Mouse (Mus musculus) forebrain, postnatal 0 days (tissue): ENCODE data around the gene Ankdd1b. TPM values are rescaled to one million over a fixed set of nuclear protein-coding genes. Genes with fewer than 3 reads are reported as not detected.

Experiments
- ATAC-seq: fragments of 200-750 bp; cut with Nextera tagmentation; 2 replicates; pipeline ENCODE4 v1.8.0; 2017; ENCODE audit warnings: mild to moderate bottlenecking, moderate library complexity
- DNase-seq: peaks from one replicate; pipeline ENCODE4 v3.0.0-alpha.2; 2015
- H3K27ac ChIP-seq: fragments of 300-500 bp; sonication (generic); 2 replicates; pipeline ENCODE4 v1.5.1; 2014; ENCODE audit warnings: low read depth, mild to moderate bottlenecking, antibody characterized with exemption, low read length, moderate library complexity, mixed read lengths
- H3K27me3 ChIP-seq: fragments of 300-500 bp; sonication (generic); 2 replicates; pipeline ENCODE4 v1.6.1; 2014; ENCODE audit warnings: mild to moderate bottlenecking, low read length, mixed read lengths; ENCODE audit not compliant: insufficient read depth
- H3K36me3 ChIP-seq: fragments of 300-500 bp; sonication (generic); 2 replicates; pipeline ENCODE4 v1.6.1; 2014; ENCODE audit warnings: mild to moderate bottlenecking, moderate library complexity; ENCODE audit not compliant: insufficient read depth
- H3K4me1 ChIP-seq: fragments of 300-500 bp; sonication (generic); 2 replicates; pipeline ENCODE4 v1.6.1; 2014; ENCODE audit warnings: antibody characterized with exemption; ENCODE audit not compliant: insufficient read depth
- H3K4me2 ChIP-seq: fragments of 300-500 bp; sonication (generic); 2 replicates; pipeline ENCODE4 v1.6.1; 2014; ENCODE audit warnings: low read depth, mild to moderate bottlenecking, moderate library complexity
- H3K4me3 ChIP-seq: fragments of 300-500 bp; sonication (generic); 2 replicates; pipeline ENCODE4 v1.5.1; 2014; ENCODE audit warnings: low read depth, low read length, mixed read lengths
- H3K9ac ChIP-seq: fragments of 300-500 bp; sonication (generic); 2 replicates; pipeline ENCODE4 v1.6.1; 2014; ENCODE audit warnings: mild to moderate bottlenecking
- H3K9me3 ChIP-seq: fragments of 300-500 bp; sonication (generic); 2 replicates; pipeline ENCODE4 v1.6.1; 2016; ENCODE audit warnings: low read length
- CTCF ChIP-seq: sonication (generic); IDR thresholded peaks from 2 replicates; pipeline ENCODE4 v1.5.1; 2016; ENCODE audit warnings: antibody characterized with exemption, control low read depth, low read depth
- WGBS: fragments of 180-500 bp; shearing (Covaris S2); extraction: QIAGEN DNeasy Blood & Tissue Kit; methylation state at CpG from one replicate; pipeline ENCODE4 v1.1.7; 2014; 5-methylcytosine and 5-hydroxymethylcytosine counted together
- polyA plus RNA-seq: library from polyadenylated mRNA; unstranded; fragments of >200 nt; fragmentation: Nextera tagmentation; extraction: Ambion mirVana; gene quantifications from 2 replicates; pipeline ENCODE4 v1.2.1, GENCODE M21; 2015
- total RNA-seq: library from RNA; depleted of rRNA; stranded (reverse); fragments of >200 nt; gene quantifications from 2 replicates; pipeline ENCODE4 v1.2.3, GENCODE M21; 2014

Ankdd1b gene
- total and polyA plus RNA-seq, 2 experiments from 2014 or later = not detected

DNA sequence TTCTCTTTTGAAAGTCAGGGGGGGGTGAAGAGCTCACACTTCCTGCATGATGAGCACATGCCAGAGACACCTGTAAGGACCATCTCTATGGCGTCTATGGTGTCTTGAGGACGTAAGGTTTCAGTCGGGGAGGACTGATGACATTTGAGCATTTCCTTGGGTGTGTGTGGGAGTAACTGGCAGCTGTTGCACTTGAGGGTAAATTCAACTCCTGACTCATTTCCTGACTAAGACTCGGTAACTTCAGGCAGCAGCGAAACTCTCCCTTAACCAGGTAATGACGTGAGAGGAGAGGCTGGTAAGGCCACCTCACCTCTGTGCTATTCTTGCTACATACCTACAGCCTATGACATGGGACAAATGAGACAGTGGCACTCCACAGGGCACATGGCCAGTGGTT is 16.2 kb upstream of the Ankdd1b start:
- H3K36me3 ChIP-seq = peaks cover 13% of the 10 kb centered on the region; the same call in 1 of the 2 replicates
- H3K4me3 ChIP-seq = no peak overlapping the region
- H3K4me1 ChIP-seq = no peaks in the 10 kb centered on the region
- H3K4me2 ChIP-seq = no peak overlapping the region
- no peak overlapping the region for H3K9ac ChIP-seq
- 89% methylated on average over 6 of the region's 6 CpGs for WGBS
- ATAC-seq (no peak), DNase-seq (no peak)
- no peak overlapping the region for H3K27ac ChIP-seq
- H3K9me3 ChIP-seq = no peaks in the 10 kb centered on the region
- TF ChIP-seq CTCF = no peak
- no peaks in the 10 kb centered on the region for H3K27me3 ChIP-seq

- Histone ChIP-seq H3K4me2 (no peak overlapping the region), H3K27ac (no peak overlapping the region), H3K9ac (no peak overlapping the region), H3K27me3 (no peaks in the 10 kb centered on the region), H3K4me3 (no peak overlapping the region), H3K9me3 (no peaks in the 10 kb centered on the region), H3K36me3 (0 out of 2 replicates have a peak, but pooled peaks cover 4% of the 10 kb centered on the region), H3K4me1 (no peaks in the 10 kb centered on the region)
- no peak for DNase-seq
- no peak for ATAC-seq
- 93% methylated on average over 1 of the region's 1 CpGs for WGBS
- no peak for TF ChIP-seq CTCF
These were observed 8.0 kb upstream of the Ankdd1b start for GRCm38 (mm10) chr13:96478991-96479390.

GRCm38 (mm10) chr13:96477226-96477625 is 6.2 kb upstream of the Ankdd1b start:
- no peak for ATAC-seq
- no peak overlapping the region for H3K27ac ChIP-seq
- no peak overlapping the region for H3K9ac ChIP-seq
- DNase-seq = no peak
- no peak for TF ChIP-seq CTCF
- no peaks in the 10 kb centered on the region for H3K27me3 ChIP-seq
- no peaks in the 10 kb centered on the region for H3K9me3 ChIP-seq
- 95% methylated on average over 4 of the region's 4 CpGs for WGBS
- H3K4me2 ChIP-seq = no peak overlapping the region
- H3K4me3 ChIP-seq = no peak overlapping the region
- H3K36me3 ChIP-seq = no peaks in the 10 kb centered on the region
- no peaks in the 10 kb centered on the region for H3K4me1 ChIP-seq

DNA sequence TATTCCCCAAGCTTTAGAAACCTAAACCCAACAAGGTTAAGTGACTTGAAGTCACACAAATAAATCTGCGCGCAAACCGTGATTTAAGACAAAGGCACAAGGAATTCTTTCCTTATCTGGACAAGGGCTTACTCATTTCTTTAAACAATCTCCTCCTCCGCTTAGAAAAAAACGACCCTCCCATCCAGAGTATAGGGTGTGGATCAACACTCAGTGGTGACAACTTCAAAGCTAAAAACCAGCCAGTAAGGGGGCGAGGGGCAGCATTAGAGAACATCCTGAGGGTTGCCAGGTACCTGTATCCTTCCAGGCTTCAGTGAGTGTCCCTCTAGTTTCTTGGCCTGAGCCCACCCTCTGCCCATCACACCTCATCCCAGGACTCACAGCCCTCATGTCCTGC is 442 bp downstream of the Ankdd1b start:
- TF ChIP-seq CTCF = no peak
- Histone ChIP-seq H3K36me3 (no peaks in the 10 kb centered on the region), H3K4me1 (no peaks in the 10 kb centered on the region), H3K9ac (no peak overlapping the region), H3K4me2 (no peak overlapping the region), H3K27me3 (no peaks in the 10 kb centered on the region), H3K9me3 (no peaks in the 10 kb centered on the region), H3K27ac (no peak overlapping the region), H3K4me3 (no peak overlapping the region)
- ATAC-seq (no peak), DNase-seq (no peak)
- WGBS = 90% methylated on average over 6 of the region's 6 CpGs

- DNase-seq = no peak
- H3K4me1 ChIP-seq = no peaks in the 10 kb centered on the region
- H3K27me3 ChIP-seq = no peaks in the 10 kb centered on the region
- H3K4me2 ChIP-seq = no peak overlapping the region
- no peak for ATAC-seq
- H3K9me3 ChIP-seq = no peaks in the 10 kb centered on the region
- no peak overlapping the region for H3K27ac ChIP-seq
- no peaks in the 10 kb centered on the region for H3K36me3 ChIP-seq
- H3K4me3 ChIP-seq = no peak overlapping the region
- 92% methylated on average over 5 of the region's 5 CpGs for WGBS
- H3K9ac ChIP-seq = no peak overlapping the region
- TF ChIP-seq CTCF = no peak
These were observed 2.3 kb downstream of the Ankdd1b start for GRCm38 (mm10) chr13:96468678-96469077.

DNA sequence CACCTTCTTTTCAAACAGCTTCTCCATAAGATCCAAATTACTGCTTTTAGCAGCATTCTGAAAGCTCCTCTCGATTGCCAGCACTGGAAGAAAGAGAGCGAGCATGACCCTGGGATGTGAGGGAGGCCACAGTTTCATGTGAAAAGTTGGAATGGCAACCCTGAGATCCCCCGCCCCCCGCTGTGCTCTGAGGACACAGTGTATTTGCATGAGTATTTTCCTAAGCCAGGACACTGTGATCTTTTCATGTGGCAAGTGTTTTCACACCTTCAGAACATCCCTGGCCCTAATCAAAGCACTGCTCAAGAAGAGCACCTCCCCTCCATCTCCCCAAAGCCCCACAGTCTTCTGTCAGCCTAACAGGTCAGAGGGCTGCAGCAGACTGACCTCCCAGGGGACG is 5.7 kb downstream of the Ankdd1b start:
- no peak overlapping the region for H3K4me2 ChIP-seq
- no peaks in the 10 kb centered on the region for H3K4me1 ChIP-seq
- H3K9ac ChIP-seq = no peak overlapping the region
- peak; percentile 20; the same call in 1 of the 2 replicates for ATAC-seq
- TF ChIP-seq CTCF = no peak
- H3K27me3 ChIP-seq = no peaks in the 10 kb centered on the region
- DNase-seq = no peak
- H3K9me3 ChIP-seq = no peaks in the 10 kb centered on the region
- no peak overlapping the region for H3K27ac ChIP-seq
- H3K4me3 ChIP-seq = no peak overlapping the region
- no peaks in the 10 kb centered on the region for H3K36me3 ChIP-seq
- 65% methylated on average over 5 of the region's 5 CpGs for WGBS

GRCm38 (mm10) chr13:96462644-96463043 is 8.4 kb downstream of the Ankdd1b start:
- Histone ChIP-seq H3K4me3 (no peak overlapping the region), H3K9me3 (no peaks in the 10 kb centered on the region), H3K27me3 (no peaks in the 10 kb centered on the region), H3K4me1 (no peaks in the 10 kb centered on the region), H3K36me3 (no peaks in the 10 kb centered on the region), H3K9ac (no peak overlapping the region), H3K4me2 (no peak overlapping the region), H3K27ac (no peak overlapping the region)
- ATAC-seq (no peak), DNase-seq (no peak)
- TF ChIP-seq CTCF = no peak
- 67% methylated on average over 1 of the region's 1 CpGs for WGBS

- Histone ChIP-seq H3K4me1 (no peaks in the 10 kb centered on the region), H3K27me3 (no peaks in the 10 kb centered on the region), H3K36me3 (no peaks in the 10 kb centered on the region), H3K4me3 (no peak overlapping the region), H3K9me3 (no peaks in the 10 kb centered on the region), H3K4me2 (no peak overlapping the region), H3K27ac (no peak overlapping the region), H3K9ac (no peak overlapping the region)
- ATAC-seq (no peak), DNase-seq (no peak)
- TF ChIP-seq CTCF = no peak
- WGBS = 89% methylated on average over 4 of the region's 4 CpGs
These were observed 12.4 kb downstream of the Ankdd1b start for GRCm38 (mm10) chr13:96458606-96459005.
